Mouse (Mus musculus): ENCODE measurements around the gene Sos2. TPM values are rescaled to one million over a fixed set of nuclear protein-coding genes. Genes with fewer than 3 reads are reported as not detected.

The Sos2 gene
- 5.4 TPM for polyA plus RNA-seq (2017; shearing (Covaris generic))

DNA sequence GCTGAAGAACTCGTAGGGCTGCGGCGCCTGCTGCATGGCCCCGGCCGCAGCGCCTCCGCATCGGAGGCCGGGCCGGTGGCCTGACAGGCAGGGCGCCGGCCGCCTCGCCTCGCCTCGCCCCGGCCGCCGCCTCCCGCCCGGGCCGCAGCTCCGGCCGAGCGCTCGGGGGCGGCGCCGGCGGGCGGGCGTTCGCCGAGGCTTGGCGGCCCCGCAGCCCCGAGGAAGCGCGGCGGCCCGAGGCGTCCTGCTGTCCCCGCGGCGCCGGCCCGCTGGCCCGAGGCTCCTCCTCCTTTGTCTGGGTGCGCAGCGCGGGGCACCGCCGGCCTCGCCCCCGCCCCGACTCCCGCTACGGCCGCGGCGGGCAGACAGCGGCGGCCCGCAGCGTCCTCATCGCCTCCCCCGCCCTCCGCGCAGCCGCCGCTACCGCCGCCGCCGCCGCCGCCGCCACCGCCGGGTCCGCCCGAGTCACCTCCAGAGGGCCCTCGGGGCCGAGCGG, at the start of gene Sos2:
TSS of gene Sos2 (minus strand) at position 287 of the 496 bp plus-strand sequence.

DNA sequence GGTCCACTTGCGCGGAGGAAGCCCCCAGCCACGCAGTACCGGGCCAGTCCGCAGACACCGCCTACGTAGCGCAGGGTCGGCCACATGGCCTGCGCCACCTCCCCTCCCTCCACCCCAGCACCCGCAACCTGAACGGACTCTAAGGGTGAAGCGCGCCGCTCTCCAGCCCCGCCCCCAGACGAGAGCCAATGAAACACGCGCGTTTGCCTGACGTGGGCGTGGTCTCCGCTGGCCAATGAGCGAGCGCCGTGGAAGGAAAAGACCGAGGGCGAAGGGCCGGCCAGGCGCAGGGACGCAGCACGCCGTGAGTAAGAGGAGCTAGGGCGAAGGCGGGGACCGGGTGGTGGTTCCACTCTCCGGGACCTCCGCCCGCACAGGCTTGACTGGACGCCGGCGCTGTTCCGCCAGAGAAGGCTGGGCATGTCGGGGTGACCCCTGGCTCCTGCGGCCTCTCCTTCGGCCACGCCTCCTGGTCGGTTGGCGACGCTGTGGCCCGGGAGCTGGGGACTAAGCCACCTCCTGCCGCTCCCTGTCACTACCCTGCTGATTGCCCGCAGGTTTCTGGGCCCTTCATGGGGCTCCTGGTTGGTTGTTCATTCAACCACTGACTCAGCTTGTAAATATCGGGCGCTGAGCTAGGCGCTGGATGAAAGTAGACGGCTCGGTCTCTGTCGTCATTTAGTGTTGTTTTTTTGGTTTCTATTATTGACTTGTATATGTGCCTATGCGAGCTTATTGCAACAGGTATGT, 43.2 kb upstream of the Sos2 start, which contains the start of the genes L2hgdh and Atp5s:
TSS of gene L2hgdh (minus strand) at position 163 of the 750 bp plus-strand sequence.
TSS of gene Atp5s (plus strand) at position 240 of the 750 bp plus-strand sequence.

DNA sequence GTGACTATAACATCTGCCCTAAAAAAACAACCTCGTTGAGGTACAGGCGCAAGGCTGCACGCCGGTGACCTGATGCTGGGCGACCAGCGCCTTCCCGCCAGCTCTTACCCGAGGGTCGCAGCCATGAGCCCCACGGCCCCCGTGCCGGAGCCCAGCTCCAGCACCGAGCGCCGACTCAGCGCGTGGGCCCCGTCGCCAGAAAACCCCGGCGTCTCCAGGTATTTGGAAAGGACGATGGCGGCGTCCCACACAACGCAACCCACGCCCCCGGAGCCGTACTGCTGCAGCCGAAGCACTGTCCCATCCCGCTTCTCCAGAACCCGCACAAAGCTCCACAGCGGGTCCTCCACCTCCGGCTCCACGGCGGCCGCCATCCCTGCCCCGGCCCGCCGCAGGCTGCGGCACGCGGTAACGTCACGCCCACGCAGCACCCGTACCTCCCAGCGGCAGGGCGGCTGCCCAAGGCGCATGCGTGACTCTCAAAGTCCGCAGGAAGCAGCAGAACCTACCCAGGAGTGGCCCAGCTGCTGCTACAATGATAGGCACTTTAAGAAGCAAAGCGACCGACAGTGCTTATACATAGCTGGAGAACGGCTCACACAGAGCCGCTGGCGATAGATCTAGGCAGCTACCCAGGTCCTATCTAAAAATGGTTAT, 98.9 kb downstream of the Sos2 start, which contains the start of gene Vcpkmt:
TSS of gene Vcpkmt (minus strand) at position 416 of the 657 bp plus-strand sequence.

Other genes starting within 250 kb of the Sos2 start
- 4.5 TPM for gene Vcpkmt, start 98.8 kb downstream of the Sos2 start, polyA plus RNA-seq (2017; shearing (Covaris generic))
- gene L2hgdh, start 43.0 kb upstream of the Sos2 start, polyA plus RNA-seq (2017; shearing (Covaris generic)): 6.7 TPM
- gene Atp5s, start 43.1 kb upstream of the Sos2 start, polyA plus RNA-seq (2017; shearing (Covaris generic)): 29.1 TPM
- not detected for gene Cdkl1, start 109.4 kb upstream of the Sos2 start, polyA plus RNA-seq (2017; shearing (Covaris generic))
- gene Atl1, start 210.8 kb upstream of the Sos2 start, polyA plus RNA-seq (2017; shearing (Covaris generic)): 0.33 TPM
- gene Map4k5, start 211.3 kb upstream of the Sos2 start, polyA plus RNA-seq (2017; shearing (Covaris generic)): 2.0 TPM